Mouse (Mus musculus) embryonic facial prominence, embryonic 12.5 days (tissue): Measurements from ENCODE around the gene Snapin. TPM values are rescaled to one million over a fixed set of nuclear protein-coding genes. Genes with fewer than 3 reads are reported as not detected.

Source experiments
- ATAC-seq: fragments of 200-750 bp; cut with Nextera tagmentation; 2 replicates; pipeline ENCODE4 v1.8.0; 2017; ENCODE audit not compliant: insufficient number of reproducible peaks, insufficient read depth, low FRiP score, low TSS enrichment
- H3K27ac ChIP-seq: fragments of 300-500 bp; sonication (generic); 2 replicates; pipeline ENCODE4 v1.5.1; 2016; ENCODE audit warnings: mild to moderate bottlenecking
- H3K27me3 ChIP-seq: fragments of 300-500 bp; sonication (generic); 2 replicates; pipeline ENCODE4 v1.6.1; 2016; ENCODE audit warnings: mild to moderate bottlenecking, moderate library complexity
- H3K36me3 ChIP-seq: fragments of 300-500 bp; sonication (generic); 2 replicates; pipeline ENCODE4 v1.6.1; 2016; ENCODE audit warnings: mild to moderate bottlenecking
- H3K4me1 ChIP-seq: fragments of 300-500 bp; sonication (generic); 2 replicates; pipeline ENCODE4 v1.6.1; 2016
- H3K4me2 ChIP-seq: fragments of 300-500 bp; sonication (generic); replicated peaks from 2 replicates; pipeline ENCODE4 v1.6.1; 2016; ENCODE audit warnings: mild to moderate bottlenecking, moderate library complexity
- H3K4me3 ChIP-seq: fragments of 300-500 bp; sonication (generic); 2 replicates; pipeline ENCODE4 v1.5.1; 2016; ENCODE audit warnings: mild to moderate bottlenecking
- H3K9ac ChIP-seq: fragments of 300-500 bp; sonication (generic); 2 replicates; pipeline ENCODE4 v1.6.1; 2016; ENCODE audit warnings: mild to moderate bottlenecking, moderate library complexity
- H3K9me3 ChIP-seq: fragments of 300-500 bp; sonication (generic); 2 replicates; pipeline ENCODE4 v1.6.1; 2016; ENCODE audit warnings: mild to moderate bottlenecking, moderate library complexity
- WGBS: fragments of 180-500 bp; shearing (Covaris S2); methylation state at CpG from one replicate; pipeline ENCODE4 v1.1.7; 2016; 5-methylcytosine and 5-hydroxymethylcytosine counted together
- polyA plus RNA-seq: library from polyadenylated mRNA; unstranded; fragments of >200 nt; fragmentation: Nextera tagmentation; extraction: Ambion mirVana; gene quantifications from 2 replicates; pipeline ENCODE4 v1.2.1, GENCODE M21; 2016

Snapin gene
- polyA plus RNA-seq, 1 experiment from 2014 or later, result 76.3 TPM

- Histone ChIP-seq H3K4me3 (no peak overlapping the region), H3K36me3 (no peaks in the 10 kb centered on the region), H3K4me2 (no peak overlapping the region), H3K27ac (no peak overlapping the region), H3K4me1 (peaks cover 12% of the 10 kb centered on the region; the same call in 1 of the 2 replicates), H3K9ac (no peak overlapping the region), H3K9me3 (no peaks in the 10 kb centered on the region), H3K27me3 (no peaks in the 10 kb centered on the region)
- ATAC-seq, result no peak
- WGBS, result 31% methylated on average over 6 of the region's 6 CpGs
Observed at GRCm38 (mm10) chr3:90448626-90449025, 42.2 kb downstream of the Snapin start.

GRCm38 (mm10) chr3:90447123-90447494, 43.7 kb downstream of the Snapin start:
- Histone ChIP-seq H3K9me3 (no peaks in the 10 kb centered on the region), H3K27me3 (no peaks in the 10 kb centered on the region), H3K9ac (no peak overlapping the region), H3K4me2 (peak overlapping the region; percentile 50), H3K36me3 (no peaks in the 10 kb centered on the region), H3K4me1 (peaks cover 12% of the 10 kb centered on the region; the same call in 1 of the 2 replicates), H3K4me3 (peak overlapping the region; percentile 28; the same call in 1 of the 2 replicates), H3K27ac (peak overlapping the region; percentile 90)
- ATAC-seq, result no peak; the same call in 1 of the 2 replicates
- 52% methylated on average over 7 of the region's 7 CpGs for WGBS

GRCm38 (mm10) chr3:90446389-90447122, 44.3 kb downstream of the Snapin start:
- H3K27ac ChIP-seq, result peak overlapping the region; percentile 90
- ATAC-seq, result peak; percentile 93
- H3K4me1 ChIP-seq, result peaks cover 12% of the 10 kb centered on the region; the same call in 1 of the 2 replicates
- no peaks in the 10 kb centered on the region for H3K36me3 ChIP-seq
- H3K9ac ChIP-seq, result 0 out of 2 replicates have a peak overlapping the region, but pooled peaks have one; percentile 46
- H3K27me3 ChIP-seq, result no peaks in the 10 kb centered on the region
- under 1% methylated on average over 17 of the region's 17 CpGs for WGBS
- H3K4me2 ChIP-seq, result peak overlapping the region; percentile 50
- no peaks in the 10 kb centered on the region for H3K9me3 ChIP-seq
- peak overlapping the region; percentile 28 for H3K4me3 ChIP-seq

GRCm38 (mm10) chr3:90445417-90446200, 45.2 kb downstream of the Snapin start:
- ATAC-seq, result no peak
- Histone ChIP-seq H3K27me3 (no peaks in the 10 kb centered on the region), H3K4me2 (peak overlapping the region; percentile 50; the same call in 1 of the 2 replicates), H3K36me3 (no peaks in the 10 kb centered on the region), H3K4me1 (peaks cover 8% of the 10 kb centered on the region; the same call in 1 of the 2 replicates), H3K27ac (peak overlapping the region; percentile 90), H3K9me3 (no peaks in the 10 kb centered on the region), H3K9ac (no peak overlapping the region), H3K4me3 (no peak overlapping the region)
- WGBS, result 71% methylated on average over 11 of the region's 11 CpGs

GRCm38 (mm10) chr3:90443977-90444376, 46.9 kb downstream of the Snapin start:
- Histone ChIP-seq H3K36me3 (no peaks in the 10 kb centered on the region), H3K9ac (no peak overlapping the region), H3K27me3 (no peaks in the 10 kb centered on the region), H3K27ac (no peak overlapping the region), H3K4me2 (no peak overlapping the region), H3K4me3 (no peak overlapping the region), H3K4me1 (peaks cover 7% of the 10 kb centered on the region; the same call in 1 of the 2 replicates), H3K9me3 (no peaks in the 10 kb centered on the region)
- no peak for ATAC-seq
- WGBS, result 75% methylated on average over 3 of the region's 3 CpGs

- Histone ChIP-seq H3K4me2 (no peak overlapping the region), H3K9me3 (no peaks in the 10 kb centered on the region), H3K36me3 (no peaks in the 10 kb centered on the region), H3K27me3 (no peaks in the 10 kb centered on the region), H3K4me3 (no peak overlapping the region), H3K9ac (no peak overlapping the region), H3K4me1 (peaks cover 1% of the 10 kb centered on the region; the same call in 1 of the 2 replicates), H3K27ac (no peak overlapping the region)
- ATAC-seq, result no peak
- 73% methylated on average over 2 of the region's 2 CpGs for WGBS
Observed at GRCm38 (mm10) chr3:90440756-90441155, 50.1 kb downstream of the Snapin start.

Other genes with a start within 250 kb of the Snapin start
- 8.5 and 9.7 TPM in 2 replicates for gene Creb3l4, start 247.5 kb downstream of the Snapin start, polyA plus RNA-seq
- gene Slc39a1, start 242.9 kb downstream of the Snapin start, polyA plus RNA-seq, result 63.3 and 63.5 TPM in 2 replicates
- gene Crtc2, start 236.9 kb downstream of the Snapin start, polyA plus RNA-seq, result 20.3 and 21.7 TPM in 2 replicates
- 5.7 and 8.0 TPM in 2 replicates for gene Dennd4b, start 225.8 kb downstream of the Snapin start, polyA plus RNA-seq
- 16.6 and 18.2 TPM in 2 replicates for gene Gatad2b, start 197.9 kb downstream of the Snapin start, polyA plus RNA-seq
- 42.8 and 44.8 TPM in 2 replicates for gene Slc27a3, start 101.1 kb downstream of the Snapin start, polyA plus RNA-seq
- 43.6 and 45.2 TPM in 2 replicates for gene Ints3, start 57.4 kb downstream of the Snapin start, polyA plus RNA-seq
- 4.0 and 5.0 TPM in 2 replicates for gene Npr1, start 25.2 kb downstream of the Snapin start, polyA plus RNA-seq
- 301 and 311 TPM in 2 replicates for gene Ilf2, start 14.9 kb downstream of the Snapin start, polyA plus RNA-seq
- 197 and 209 TPM in 2 replicates for gene Chtop, start 18.5 kb upstream of the Snapin start, polyA plus RNA-seq
- gene S100a1, start 23.4 kb upstream of the Snapin start, polyA plus RNA-seq, result 10.3 and 11.2 TPM in 2 replicates
- 15.0 and 17.4 TPM in 2 replicates for gene S100a13, start 23.4 kb upstream of the Snapin start, polyA plus RNA-seq
- gene S100a14, start 35.8 kb upstream of the Snapin start, polyA plus RNA-seq, result 1.5 and 2.2 TPM in 2 replicates
- gene S100a16, start 46.2 kb upstream of the Snapin start, polyA plus RNA-seq, result 56.1 and 58.0 TPM in 2 replicates
- not detected in 2 replicates for gene S100a3, start 69.5 kb upstream of the Snapin start, polyA plus RNA-seq
- gene S100a2, start 99.2 kb upstream of the Snapin start, polyA plus RNA-seq, result not detected in 2 replicates
- gene Gm42674, start 110.9 kb upstream of the Snapin start, polyA plus RNA-seq, result not detected in 2 replicates
- 4.0 and 7.2 TPM in 2 replicates for gene S100a4, start 112.7 kb upstream of the Snapin start, polyA plus RNA-seq
- gene S100a5, start 117.5 kb upstream of the Snapin start, polyA plus RNA-seq, result 0.85 and 0.91 TPM in 2 replicates
- 37.8 and 42.0 TPM in 2 replicates for gene S100a6, start 121.8 kb upstream of the Snapin start, polyA plus RNA-seq
- 0.13 and 0.36 TPM in 2 replicates for gene S100a7a, start 163.0 kb upstream of the Snapin start, polyA plus RNA-seq
- gene S100a8, start 177.9 kb upstream of the Snapin start, polyA plus RNA-seq, result 16.8 and 18.3 TPM in 2 replicates
- 8.6 and 11.9 TPM in 2 replicates for gene S100a9, start 204.7 kb upstream of the Snapin start, polyA plus RNA-seq
- gene Pglyrp4, start 235.9 kb upstream of the Snapin start, polyA plus RNA-seq, result not detected in 2 replicates